Mouse (Mus musculus) embryonic facial prominence, embryonic 12.5 days (tissue): ENCODE results near the gene Ly6g6e. TPM values are rescaled to one million over a fixed set of nuclear protein-coding genes. Genes with fewer than 3 reads are reported as not detected.

ENCODE experiments used
- polyA plus RNA-seq: library from polyadenylated mRNA; unstranded; fragments of >200 nt; fragmentation: Nextera tagmentation; extraction: Ambion mirVana; gene quantifications from 2 replicates; pipeline ENCODE4 v1.2.1, GENCODE M21; 2016

Ly6g6e gene
- polyA plus RNA-seq, 1 experiment from 2014 or later = 1.3 TPM

Other genes with a start within 250 kb of the Ly6g6e start
- gene Stk19, start 240.0 kb upstream of the Ly6g6e start, polyA plus RNA-seq = 21.5 and 23.8 TPM in 2 replicates
- 65.5 and 77.7 TPM in 2 replicates for gene Dxo, start 239.9 kb upstream of the Ly6g6e start, polyA plus RNA-seq
- 61.6 and 64.3 TPM in 2 replicates for gene Skiv2l, start 226.7 kb upstream of the Ly6g6e start, polyA plus RNA-seq
- gene Nelfe, start 226.5 kb upstream of the Ly6g6e start, polyA plus RNA-seq = 127 and 134 TPM in 2 replicates
- 1.1 and 1.7 TPM in 2 replicates for gene Cfb, start 214.4 kb upstream of the Ly6g6e start, polyA plus RNA-seq
- gene Zbtb12, start 197.4 kb upstream of the Ly6g6e start, polyA plus RNA-seq = 8.6 and 8.9 TPM in 2 replicates
- 0.31 TPM in 1 of 2 replicates, not detected in the other for gene Gm20547, start 194.9 kb upstream of the Ly6g6e start, polyA plus RNA-seq
- 1.2 and 2.5 TPM in 2 replicates for gene C2, start 178.6 kb upstream of the Ly6g6e start, polyA plus RNA-seq
- 111 and 121 TPM in 2 replicates for gene Ehmt2, start 178.4 kb upstream of the Ly6g6e start, polyA plus RNA-seq
- gene Slc44a4, start 162.4 kb upstream of the Ly6g6e start, polyA plus RNA-seq = 0.29 TPM in 1 of 2 replicates, not detected in the other
- gene Neu1, start 145.6 kb upstream of the Ly6g6e start, polyA plus RNA-seq = 19.2 and 20.8 TPM in 2 replicates
- 0.33 and 0.36 TPM in 2 replicates for gene Hspa1b, start 117.7 kb upstream of the Ly6g6e start, polyA plus RNA-seq
- not detected in 2 replicates for gene Gm20481, start 107.0 kb upstream of the Ly6g6e start, polyA plus RNA-seq
- 4.2 and 4.9 TPM in 2 replicates for gene Hspa1a, start 104.7 kb upstream of the Ly6g6e start, polyA plus RNA-seq
- 0.84 and 0.99 TPM in 2 replicates for gene Hspa1l, start 104.2 kb upstream of the Ly6g6e start, polyA plus RNA-seq
- 212 and 230 TPM in 2 replicates for gene Lsm2, start 95.0 kb upstream of the Ly6g6e start, polyA plus RNA-seq
- gene Vars, start 75.9 kb upstream of the Ly6g6e start, polyA plus RNA-seq = 150 and 160 TPM in 2 replicates
- gene Vwa7, start 60.3 kb upstream of the Ly6g6e start, polyA plus RNA-seq = 0.20 and 0.25 TPM in 2 replicates
- gene Sapcd1, start 48.9 kb upstream of the Ly6g6e start, polyA plus RNA-seq = 8.7 and 9.5 TPM in 2 replicates
- gene Msh5, start 30.2 kb upstream of the Ly6g6e start, polyA plus RNA-seq = 3.7 and 4.2 TPM in 2 replicates
- gene Clic1, start 26.9 kb upstream of the Ly6g6e start, polyA plus RNA-seq = 205 and 211 TPM in 2 replicates
- gene Ddah2, start 17.9 kb upstream of the Ly6g6e start, polyA plus RNA-seq = 471 and 492 TPM in 2 replicates
- gene Ly6g6c, start 11.5 kb upstream of the Ly6g6e start, polyA plus RNA-seq = not detected in 2 replicates
- 0.61 and 0.99 TPM in 2 replicates for gene Mpig6b, start 10.7 kb upstream of the Ly6g6e start, polyA plus RNA-seq
- gene Ly6g6d, start 1.2 kb downstream of the Ly6g6e start, polyA plus RNA-seq = 0.68 TPM in 1 of 2 replicates, not detected in the other
- gene Ly6g6f, start 8.7 kb downstream of the Ly6g6e start, polyA plus RNA-seq = 0.27 and 0.65 TPM in 2 replicates
- 83.3 and 86.7 TPM in 2 replicates for gene Abhd16a, start 12.4 kb downstream of the Ly6g6e start, polyA plus RNA-seq
- not detected in 2 replicates for gene Ly6g5c, start 31.4 kb downstream of the Ly6g6e start, polyA plus RNA-seq
- 0.82 and 1.0 TPM in 2 replicates for gene Ly6g5b, start 38.5 kb downstream of the Ly6g6e start, polyA plus RNA-seq
- 22.4 and 25.5 TPM in 2 replicates for gene Gpank1, start 44.6 kb downstream of the Ly6g6e start, polyA plus RNA-seq
- 254 and 259 TPM in 2 replicates for gene Csnk2b, start 45.2 kb downstream of the Ly6g6e start, polyA plus RNA-seq
- 9.3 and 10.7 TPM in 2 replicates for gene D17H6S53E, start 49.5 kb downstream of the Ly6g6e start, polyA plus RNA-seq
- gene Apom, start 55.1 kb downstream of the Ly6g6e start, polyA plus RNA-seq = 0.46 and 0.49 TPM in 2 replicates
- gene Bag6, start 58.3 kb downstream of the Ly6g6e start, polyA plus RNA-seq = 73.3 and 74.0 TPM in 2 replicates
- 225 and 230 TPM in 2 replicates for gene Prrc2a, start 88.0 kb downstream of the Ly6g6e start, polyA plus RNA-seq
- gene Aif1, start 99.2 kb downstream of the Ly6g6e start, polyA plus RNA-seq = 7.0 and 7.3 TPM in 2 replicates
- gene Lst1, start 111.5 kb downstream of the Ly6g6e start, polyA plus RNA-seq = 5.9 and 7.7 TPM in 2 replicates
- gene Ltb, start 117.5 kb downstream of the Ly6g6e start, polyA plus RNA-seq = 0.95 and 0.98 TPM in 2 replicates
- 0.15 and 0.25 TPM in 2 replicates for gene Tnf, start 125.1 kb downstream of the Ly6g6e start, polyA plus RNA-seq
- gene Lta, start 128.4 kb downstream of the Ly6g6e start, polyA plus RNA-seq = 0.22 and 0.27 TPM in 2 replicates
- gene Gm16181, start 143.9 kb downstream of the Ly6g6e start, polyA plus RNA-seq = 1.0 TPM in 1 of 2 replicates, not detected in the other
- 4.5 and 5.5 TPM in 2 replicates for gene Atp6v1g2, start 156.8 kb downstream of the Ly6g6e start, polyA plus RNA-seq
- 13.0 and 13.3 TPM in 2 replicates for gene Nfkbil1, start 158.9 kb downstream of the Ly6g6e start, polyA plus RNA-seq
- gene Ddx39b, start 164.8 kb downstream of the Ly6g6e start, polyA plus RNA-seq = 572 and 587 TPM in 2 replicates
- 20.8 and 21.5 TPM in 2 replicates for gene H2-D1, start 185.8 kb downstream of the Ly6g6e start, polyA plus RNA-seq
- not detected in 2 replicates for gene H2-Q1, start 243.5 kb downstream of the Ly6g6e start, polyA plus RNA-seq